Mouse (Mus musculus) heart, postnatal 0 days (tissue): ENCODE data around the gene Bcam. TPM values are rescaled to one million over a fixed set of nuclear protein-coding genes. Genes with fewer than 3 reads are reported as not detected.

Source experiments
- ATAC-seq: fragments of 200-750 bp; cut with Nextera tagmentation; 2 replicates; pipeline ENCODE4 v1.8.0; 2017; ENCODE audit warnings: low read depth, moderate number of reproducible peaks, moderate library complexity; ENCODE audit not compliant: insufficient read depth
- DNase-seq: peaks from one replicate; pipeline ENCODE4 v3.0.0-alpha.2; 2016; ENCODE audit warnings: low spot score
- H3K27ac ChIP-seq: fragments of 300-500 bp; sonication (generic); 2 replicates; pipeline ENCODE4 v1.5.1; 2014; ENCODE audit warnings: low read depth, mild to moderate bottlenecking
- H3K27me3 ChIP-seq: fragments of 300-500 bp; sonication (generic); 2 replicates; pipeline ENCODE4 v1.6.1; 2014; ENCODE audit warnings: low read length, mixed read lengths; ENCODE audit not compliant: control insufficient read depth, insufficient read depth
- H3K36me3 ChIP-seq: fragments of 300-500 bp; sonication (generic); replicated peaks from 2 replicates; pipeline ENCODE4 v1.6.1; 2014; ENCODE audit warnings: low read length, mixed read lengths; ENCODE audit not compliant: control insufficient read depth, insufficient read depth
- H3K4me1 ChIP-seq: fragments of 300-500 bp; sonication (generic); 2 replicates; pipeline ENCODE4 v1.6.1; 2014; ENCODE audit warnings: antibody characterized with exemption; ENCODE audit not compliant: control insufficient read depth, insufficient read depth
- H3K4me2 ChIP-seq: fragments of 300-500 bp; sonication (generic); 2 replicates; pipeline ENCODE4 v1.6.1; 2014; ENCODE audit warnings: low read depth, mild to moderate bottlenecking, low read length, moderate library complexity
- H3K4me3 ChIP-seq: fragments of 300-500 bp; sonication (generic); 2 replicates; pipeline ENCODE4 v1.5.1; 2014; ENCODE audit warnings: low read depth, low read length
- H3K9ac ChIP-seq: fragments of 300-500 bp; sonication (generic); replicated peaks from 2 replicates; pipeline ENCODE4 v1.6.1; 2014; ENCODE audit warnings: low read depth, low read length, mixed read lengths
- H3K9me3 ChIP-seq: fragments of 300-500 bp; sonication (generic); replicated peaks from 2 replicates; pipeline ENCODE4 v1.6.1; 2016; ENCODE audit warnings: low read length; ENCODE audit not compliant: control insufficient read depth
- CTCF ChIP-seq: IDR thresholded peaks from 2 replicates; pipeline ENCODE4 v1.5.1; 2016; ENCODE audit warnings: antibody characterized with exemption, control low read depth, low read depth
- EP300 ChIP-seq: IDR thresholded peaks from 2 replicates; pipeline ENCODE4 v1.6.1; 2016; ENCODE audit warnings: antibody characterized with exemption, low read depth
- WGBS: fragments of 180-500 bp; shearing (Covaris S2); extraction: QIAGEN DNeasy Blood & Tissue Kit; methylation state at CpG from one replicate; pipeline ENCODE4 v1.1.7; 2014; 5-methylcytosine and 5-hydroxymethylcytosine counted together
- polyA plus RNA-seq: library from polyadenylated mRNA; unstranded; fragments of >200 nt; fragmentation: Nextera tagmentation; extraction: Ambion mirVana; gene quantifications from 2 replicates; pipeline ENCODE4 v1.2.1, GENCODE M21; 2015
- total RNA-seq: library from RNA; depleted of rRNA; stranded (reverse); fragments of >200 nt; gene quantifications from 2 replicates; pipeline ENCODE4 v1.2.3, GENCODE M21; 2014; ENCODE audit warnings: low replicate concordance

Gene Bcam
- total and polyA plus RNA-seq, 2 experiments from 2014 or later = 293 to 697 TPM

GRCm38 (mm10) chr7:19744590-19745385 lies 26.0 kb downstream of the Bcam start:
- peaks cover 40% of the 10 kb centered on the region for H3K4me1 ChIP-seq
- peak; percentile 89 for DNase-seq

GRCm38 (mm10) chr7:19743791-19744190 lies 27.0 kb downstream of the Bcam start:
- DNase-seq (no peak), ATAC-seq (no peak)
- Histone ChIP-seq H3K36me3 (0 out of 2 replicates have a peak, but pooled peaks cover 11% of the 10 kb centered on the region), H3K4me1 (peaks cover 39% of the 10 kb centered on the region), H3K27me3 (no peaks in the 10 kb centered on the region), H3K4me3 (no peak overlapping the region), H3K4me2 (no peak overlapping the region), H3K27ac (peak overlapping the region; percentile 75), H3K9ac (no peak overlapping the region), H3K9me3 (no peaks in the 10 kb centered on the region)
- 83% methylated on average over 6 of the region's 6 CpGs for WGBS
- TF ChIP-seq EP300 (no peak), CTCF (no peak)

More at GRCm38 (mm10) chr7:19744590-19745385, 26.0 kb downstream of the Bcam start:
- peak overlapping the region; percentile 75 for H3K27ac ChIP-seq
- TF ChIP-seq EP300 = no peak
- TF ChIP-seq CTCF = no peak
- no peaks in the 10 kb centered on the region for H3K27me3 ChIP-seq
- ATAC-seq = peak; percentile 63
- 0 out of 2 replicates have a peak, but pooled peaks cover 11% of the 10 kb centered on the region for H3K36me3 ChIP-seq
- no peak overlapping the region; the same call in 1 of the 2 replicates for H3K4me2 ChIP-seq
- no peak overlapping the region for H3K4me3 ChIP-seq
- H3K9me3 ChIP-seq = no peaks in the 10 kb centered on the region
- WGBS = 23% methylated on average over 14 of the region's 14 CpGs
- no peak overlapping the region; the same call in 1 of the 2 replicates for H3K9ac ChIP-seq

GRCm38 (mm10) chr7:19742468-19742867 lies 28.3 kb downstream of the Bcam start:
- no peak overlapping the region for H3K4me2 ChIP-seq
- no peaks in the 10 kb centered on the region for H3K9me3 ChIP-seq
- DNase-seq (no peak), ATAC-seq (no peak)
- no peaks in the 10 kb centered on the region for H3K27me3 ChIP-seq
- peaks cover 28% of the 10 kb centered on the region for H3K4me1 ChIP-seq
- no peak overlapping the region for H3K4me3 ChIP-seq
- H3K9ac ChIP-seq = no peak overlapping the region
- 74% methylated on average over 5 of the region's 5 CpGs for WGBS
- TF ChIP-seq EP300 (no peak), CTCF (no peak)
- H3K36me3 ChIP-seq = peaks cover 21% of the 10 kb centered on the region
- no peak overlapping the region for H3K27ac ChIP-seq

GRCm38 (mm10) chr7:19741329-19742031 lies 29.3 kb downstream of the Bcam start:
- TF ChIP-seq EP300 (no peak), CTCF (no peak)
- H3K4me1 ChIP-seq = peaks cover 20% of the 10 kb centered on the region
- H3K27me3 ChIP-seq = no peaks in the 10 kb centered on the region
- no peak overlapping the region for H3K4me2 ChIP-seq
- no peak overlapping the region for H3K27ac ChIP-seq
- DNase-seq = no peak
- peaks cover 31% of the 10 kb centered on the region for H3K36me3 ChIP-seq
- 30% methylated on average over 8 of the region's 8 CpGs for WGBS
- H3K9me3 ChIP-seq = no peaks in the 10 kb centered on the region
- ATAC-seq = no peak
- H3K4me3 ChIP-seq = no peak overlapping the region
- no peak overlapping the region for H3K9ac ChIP-seq

- 0 out of 2 replicates have a peak, but pooled peaks have one; percentile 10 for TF ChIP-seq CTCF
- no peak for TF ChIP-seq EP300
- H3K9me3 ChIP-seq = no peaks in the 10 kb centered on the region
- H3K36me3 ChIP-seq = peaks cover 38% of the 10 kb centered on the region
- DNase-seq = no peak
- no peak for ATAC-seq
- no peak overlapping the region for H3K27ac ChIP-seq
- peaks cover 10% of the 10 kb centered on the region for H3K4me1 ChIP-seq
- no peaks in the 10 kb centered on the region for H3K27me3 ChIP-seq
- H3K9ac ChIP-seq = no peak overlapping the region
- H3K4me2 ChIP-seq = no peak overlapping the region
- H3K4me3 ChIP-seq = no peak overlapping the region
- 68% methylated on average over 11 of the region's 11 CpGs for WGBS
Measured at GRCm38 (mm10) chr7:19740269-19740668, 30.5 kb downstream of the Bcam start.
